Mouse (Mus musculus) layer of hippocampus, postnatal 25 days (tissue): ENCODE data around the gene 1700018B08Rik. TPM values are rescaled to one million over a fixed set of nuclear protein-coding genes. Genes with fewer than 3 reads are reported as not detected.

ENCODE experiments used
- DNase-seq, 2 experiments: peaks; one replicate each; pipeline ENCODE4 v3.0.0; 2022; ENCODE audit warnings: mixed read lengths in 2 of 2, low spot score in 1 of 2; ENCODE audit errors: extremely low spot score in 1 of 2
- total RNA-seq, 2 experiments: library from RNA; stranded (reverse); gene quantifications; 2 replicates each; pipeline ENCODE4 v1.2.3; 2021

Gene 1700018B08Rik
- total RNA-seq: not detected

DNA sequence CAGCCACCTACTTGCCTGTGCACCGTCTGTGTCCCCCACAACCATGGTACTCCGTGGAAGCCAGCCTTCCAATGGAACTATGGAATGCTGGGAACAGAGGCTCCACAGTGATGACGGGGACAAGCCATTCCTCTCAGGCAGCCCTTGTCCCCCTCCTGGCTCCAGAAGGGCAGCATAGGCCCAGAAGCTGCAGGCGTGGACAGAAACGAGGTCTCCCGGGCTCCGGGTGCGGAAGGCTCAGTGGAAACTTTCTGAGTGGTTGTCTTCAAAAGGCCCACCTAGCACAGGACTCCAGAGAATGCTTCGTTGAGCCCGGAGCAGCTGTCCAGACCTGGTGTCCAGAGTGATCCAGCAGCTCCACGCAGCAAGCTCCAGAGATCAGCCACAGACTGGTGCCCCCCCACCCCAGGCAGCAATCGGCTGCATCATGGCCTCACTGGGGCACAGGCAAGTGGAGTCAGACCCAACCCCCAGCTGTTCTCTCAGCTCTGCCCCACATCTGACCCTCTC is at the start of gene 1700018B08Rik:
Gene 1700018B08Rik, minus strand, starts transcription at position 45 of the 510 bp plus-strand sequence.
- no peak for DNase-seq

GRCm38 (mm10) chr8:121593293-121593692 is 49.2 kb upstream of the 1700018B08Rik start:
- no peak for DNase-seq

- no peak for DNase-seq
These were observed 47.3 kb upstream of the 1700018B08Rik start for GRCm38 (mm10) chr8:121591178-121592066.

DNA sequence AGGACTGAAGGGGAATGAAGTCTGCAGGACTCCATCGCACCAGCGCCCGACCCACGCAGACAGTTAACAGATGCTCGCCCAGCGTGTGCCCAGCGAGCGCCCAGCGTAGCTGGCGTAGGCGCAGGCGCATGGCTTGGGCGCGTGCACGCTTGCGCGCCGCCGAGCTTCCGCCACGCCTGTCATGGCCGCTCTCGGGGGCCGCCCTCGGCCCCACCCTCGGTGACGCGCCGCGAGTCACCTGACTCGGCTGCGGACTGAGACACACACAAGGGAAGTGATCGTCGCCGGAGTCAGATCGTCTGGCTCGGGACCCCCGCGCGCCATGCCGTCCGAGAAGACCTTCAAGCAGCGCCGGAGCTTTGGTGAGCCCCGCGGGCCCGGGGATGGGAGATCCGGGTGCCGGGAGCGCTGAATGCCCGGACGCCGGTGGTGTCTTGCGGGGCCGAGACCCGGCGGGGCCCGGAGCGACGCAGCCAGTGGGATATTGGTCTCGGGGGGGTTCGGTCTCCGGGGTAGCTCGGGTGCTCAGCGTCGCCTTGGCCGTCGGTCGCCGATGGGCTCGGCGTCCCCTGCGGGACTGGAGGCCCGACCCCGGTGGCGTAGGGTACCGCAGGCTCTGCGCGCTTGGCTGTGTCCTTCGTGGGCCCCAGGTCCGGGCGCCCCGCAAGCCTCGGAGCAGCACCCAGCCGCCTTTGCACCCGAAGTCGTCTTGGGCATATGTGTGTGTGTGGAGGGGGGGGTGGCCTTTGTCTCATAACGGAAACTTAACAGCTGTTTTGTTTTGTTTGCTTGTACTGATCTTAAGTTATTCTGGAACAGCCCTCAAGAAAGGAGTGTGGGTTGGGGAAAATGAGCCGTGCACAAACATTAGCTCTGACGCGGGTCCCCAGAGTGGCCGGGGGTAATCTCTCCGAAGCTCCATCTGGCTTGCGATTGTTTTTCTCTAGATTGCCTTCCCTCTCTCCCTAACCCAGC is 46.4 kb upstream of the 1700018B08Rik start, which contains the start of gene Map1lc3b:
Gene Map1lc3b, plus strand, starts transcription at position 159 of the 975 bp plus-strand sequence.
- peak; percentile 92 to 95 for DNase-seq

- no peak for DNase-seq
These were observed 45.1 kb upstream of the 1700018B08Rik start for GRCm38 (mm10) chr8:121589205-121589726.

GRCm38 (mm10) chr8:121588750-121589149 is 44.6 kb upstream of the 1700018B08Rik start:
- no peak for DNase-seq

- DNase-seq: peak; percentile 97 to 99
These were observed 41.2 kb upstream of the 1700018B08Rik start for GRCm38 (mm10) chr8:121585159-121585825.

DNA sequence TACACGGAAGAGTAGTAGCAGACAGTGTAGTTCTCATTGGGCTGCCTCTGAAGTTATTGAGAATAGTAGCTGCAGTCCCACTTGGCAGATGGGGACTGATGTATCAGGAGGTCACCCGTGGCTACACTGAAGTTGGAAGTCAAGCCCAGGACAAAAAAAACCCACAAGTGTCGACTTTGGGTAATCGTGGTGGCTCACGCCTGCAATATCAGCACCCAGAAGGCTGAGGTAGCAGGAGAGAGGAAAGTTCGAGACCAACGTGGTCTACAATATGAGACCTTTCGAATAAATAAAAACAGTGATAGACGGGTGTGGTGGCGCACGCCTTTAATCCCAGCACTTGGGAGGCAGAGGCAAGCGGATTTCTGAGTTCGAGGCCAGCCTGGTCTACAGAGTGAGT is 40.6 kb upstream of the 1700018B08Rik start:
- DNase-seq: no peak

GRCm38 (mm10) chr8:121583653-121584052 is 39.5 kb upstream of the 1700018B08Rik start:
- no peak for DNase-seq

- DNase-seq: no peak
These were observed 36.3 kb upstream of the 1700018B08Rik start for GRCm38 (mm10) chr8:121580465-121580864.

GRCm38 (mm10) chr8:121578676-121579451 is 34.7 kb upstream of the 1700018B08Rik start, which contains the start of gene Fbxo31:
Gene Fbxo31, minus strand, starts transcription at chr8:121578806.
- peak; percentile 91 to 94 for DNase-seq

- no peak for DNase-seq
These were observed 33.9 kb upstream of the 1700018B08Rik start for GRCm38 (mm10) chr8:121577751-121578675.

GRCm38 (mm10) chr8:121575661-121576060 is 31.5 kb upstream of the 1700018B08Rik start:
- no peak for DNase-seq

DNA sequence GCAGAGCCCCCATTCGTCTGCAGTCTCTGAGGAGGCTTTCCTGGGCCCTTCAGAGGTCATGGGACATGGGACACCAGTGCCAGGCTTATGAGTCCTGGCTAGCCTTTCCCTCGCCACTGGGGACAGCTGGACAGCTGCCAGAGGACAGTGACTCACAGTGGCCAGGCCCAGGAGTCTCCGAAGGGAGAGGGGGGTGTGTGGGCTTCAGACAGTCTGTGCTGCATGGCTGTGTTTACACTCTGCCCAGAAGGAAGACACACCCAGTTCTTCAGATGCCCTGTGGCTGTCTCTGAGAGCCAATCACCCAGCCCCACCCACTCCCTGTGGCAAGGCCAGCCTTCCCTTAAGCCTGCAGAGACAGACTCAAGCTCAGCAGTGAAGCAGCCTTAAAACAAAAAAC is 29.2 kb upstream of the 1700018B08Rik start:
- no peak for DNase-seq

GRCm38 (mm10) chr8:121572121-121572520 is 28.0 kb upstream of the 1700018B08Rik start:
- DNase-seq: no peak

DNA sequence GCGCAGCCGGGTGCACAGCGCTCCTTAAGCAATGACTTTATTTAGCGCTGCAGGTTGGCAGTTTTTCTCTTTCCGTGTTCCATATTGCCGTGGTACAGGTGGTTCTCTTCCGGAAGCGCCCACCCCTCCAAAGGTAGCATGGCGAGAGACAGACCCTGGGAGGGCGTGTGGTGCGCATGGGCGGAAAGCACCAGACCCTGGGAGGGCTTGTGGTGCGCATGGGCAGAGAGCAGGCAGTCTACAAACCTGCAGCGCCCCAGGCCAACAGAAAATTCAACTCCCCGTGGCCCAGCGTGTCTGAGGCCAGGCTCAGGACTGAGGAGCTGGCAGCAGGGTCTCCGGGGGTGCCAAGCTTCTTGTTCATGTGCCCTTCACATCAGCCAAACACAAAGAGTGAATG is 26.7 kb upstream of the 1700018B08Rik start:
- no peak for DNase-seq

- no peak for DNase-seq
These were observed 26.2 kb upstream of the 1700018B08Rik start for GRCm38 (mm10) chr8:121570335-121570734.

- DNase-seq: no peak
These were observed 24.2 kb upstream of the 1700018B08Rik start for GRCm38 (mm10) chr8:121568321-121568720.
